ENCODE assay signal across 8 mouse cellular contexts in genomic region chr16:33184901-33185260, GRCm38 (mm10). TPM values are rescaled to one million over a fixed set of nuclear protein-coding genes. Genes with fewer than 3 reads are reported as not detected.
DNase-seq lines count a peak whose midpoint lies in the region; ATAC-seq and TF ChIP-seq lines count a peak whose summit lies in the region.

Gene Osbpl11 (plus strand): TSS chr16:33185071.

- H3K9ac ChIP-seq in heart, embryonic 15.5 days, result peak within 1 kb of the TSS; percentile 96
- peak within 1 kb of the TSS; percentile 99 for H3K9ac ChIP-seq in liver, embryonic 14.5 days (replicated peaks)
- peak within 1 kb of the TSS; percentile 85 for H3K9ac ChIP-seq in neural tube, embryonic 11.5 days (ENCODE audit: low read length)
- H3K9ac ChIP-seq in stomach, postnatal 0 days (ENCODE audit: low read length), result peak within 1 kb of the TSS; percentile 99

- no peaks in the 10 kb centered on the region for H3K27me3 ChIP-seq in forebrain, embryonic 10.5 days (ENCODE audit: poor library complexity, severe bottlenecking)
- H3K27me3 ChIP-seq in heart, embryonic 15.5 days, result no peaks in the 10 kb centered on the region
- no peaks in the 10 kb centered on the region for H3K27me3 ChIP-seq in liver, embryonic 14.5 days (ENCODE audit: control insufficient read depth, insufficient read depth, low read length)
- H3K27me3 ChIP-seq in neural tube, embryonic 11.5 days (ENCODE audit: control insufficient read depth, insufficient read depth, low read length), result no peaks in the 10 kb centered on the region
- no peaks in the 10 kb centered on the region for H3K27me3 ChIP-seq in stomach, postnatal 0 days (ENCODE audit: control insufficient read depth, insufficient read depth, low read length)

- H3K4me1 ChIP-seq in forebrain, embryonic 10.5 days, result peaks cover 34% of the 10 kb centered on the region
- H3K4me1 ChIP-seq in heart, embryonic 15.5 days (replicated peaks), result peaks cover 21% of the 10 kb centered on the region
- peaks cover 6 to 9% of the 10 kb centered on the region in 2 experiments for H3K4me1 ChIP-seq in liver, embryonic 14.5 days (replicated peaks; ENCODE audit: control insufficient read depth in 2 of 2, insufficient read depth in 2 of 2, low read length in 1 of 2)
- peaks cover 13% of the 10 kb centered on the region for H3K4me1 ChIP-seq in neural tube, embryonic 11.5 days (ENCODE audit: control insufficient read depth, insufficient read depth, low read length)
- peaks cover 5% of the 10 kb centered on the region for H3K4me1 ChIP-seq in stomach, postnatal 0 days (replicated peaks; ENCODE audit: control insufficient read depth, insufficient read depth)

- peak within 1 kb of the TSS; percentile 85 for H3K4me2 ChIP-seq in heart, embryonic 15.5 days
- peak within 1 kb of the TSS; percentile 98 for H3K4me2 ChIP-seq in liver, embryonic 14.5 days (ENCODE audit: low read depth)
- peak within 1 kb of the TSS; percentile 81 for H3K4me2 ChIP-seq in neural tube, embryonic 11.5 days (ENCODE audit: low read depth)
- peak within 1 kb of the TSS; percentile 91 for H3K4me2 ChIP-seq in stomach, postnatal 0 days (replicated peaks; ENCODE audit: low read depth)

- H3K36me3 ChIP-seq in forebrain, embryonic 10.5 days (replicated peaks), result peaks cover 6% of the 10 kb centered on the region; the same call in 1 of the 2 replicates
- no peaks in the 10 kb centered on the region for H3K36me3 ChIP-seq in heart, embryonic 15.5 days
- no peaks in the 10 kb centered on the region for H3K36me3 ChIP-seq in liver, embryonic 14.5 days (replicated peaks; ENCODE audit: control insufficient read depth, insufficient read depth, low read depth)
- no peaks in the 10 kb centered on the region for H3K36me3 ChIP-seq in neural tube, embryonic 11.5 days (ENCODE audit: control insufficient read depth, insufficient read depth, low read length)
- no peaks in the 10 kb centered on the region for H3K36me3 ChIP-seq in stomach, postnatal 0 days (ENCODE audit: control insufficient read depth, insufficient read depth, low read length)

- peak within 1 kb of the TSS; percentile 96 for H3K4me3 ChIP-seq in forebrain, embryonic 10.5 days
- H3K4me3 ChIP-seq in heart, embryonic 15.5 days, result peak within 1 kb of the TSS; percentile 99
- H3K4me3 ChIP-seq in liver, embryonic 14.5 days (ENCODE audit: insufficient read depth in 1 of 2, low read depth in 2 of 2, low read length in 2 of 2), result peak within 1 kb of the TSS; percentile 65 to 99
- peak within 1 kb of the TSS; percentile 73 for H3K4me3 ChIP-seq in neural tube, embryonic 11.5 days (ENCODE audit: low read depth, low read length)
- peak within 1 kb of the TSS; percentile 97 for H3K4me3 ChIP-seq in stomach, postnatal 0 days (ENCODE audit: low read depth, low read length)

- no peak for TF ChIP-seq EP300 in liver, embryonic 14.5 days (IDR thresholded peaks at IDR 0.05; ENCODE audit: low read depth)
- no peak for TF ChIP-seq EP300 in stomach, postnatal 0 days (optimal IDR thresholded peaks at IDR 0.05)

- TF ChIP-seq CTCF in liver, embryonic 14.5 days (IDR thresholded peaks at IDR 0.05; ENCODE audit: low read depth), result no peak
- peak; percentile 9; the same call in 1 of the 2 replicates for TF ChIP-seq CTCF in stomach, postnatal 0 days (IDR thresholded peaks at IDR 0.05; ENCODE audit: low read depth)

- peak within 1 kb of the TSS; percentile 95 for H3K27ac ChIP-seq in forebrain, embryonic 10.5 days
- H3K27ac ChIP-seq in heart, embryonic 15.5 days, result peak within 1 kb of the TSS; percentile 95
- peak within 1 kb of the TSS; percentile 65 for H3K27ac ChIP-seq in liver, embryonic 14.5 days
- peak within 1 kb of the TSS; percentile 58 for H3K27ac ChIP-seq in neural tube, embryonic 11.5 days (ENCODE audit: low read depth, low read length)
- H3K27ac ChIP-seq in stomach, postnatal 0 days (replicated peaks), result peak within 1 kb of the TSS; percentile 97

- DNase-seq in c-Kit-negative CD71-positive TER-119-positive erythroid progenitor cells, embryonic 14.5 days (ENCODE audit: low read depth, low spot score), result peak; percentile 93
- peak; percentile 98 for DNase-seq in forebrain, embryonic 10.5 days (ENCODE audit: extremely low spot score, low spot score)
- peak; percentile 98 for DNase-seq in kidney, postnatal 25 days
- peak; percentile 89 to 92 (median 92) for DNase-seq in liver, embryonic 14.5 days (ENCODE audit: low read depth in 3 of 3, low spot score in 3 of 3)
- DNase-seq in neural tube, embryonic 11.5 days (ENCODE audit: low spot score), result peak; percentile 96
- peak; percentile 97 for DNase-seq in stomach, postnatal 0 days (ENCODE audit: low spot score)

- WGBS in forebrain, embryonic 10.5 days, result under 1% methylated on average over 27 of the region's 27 CpGs
- 1% methylated on average over 27 of the region's 27 CpGs for WGBS in heart, embryonic 15.5 days
- WGBS in liver, embryonic 14.5 days (ENCODE audit: insufficient replicate concordance), result under 1% methylated on average over 27 of the region's 27 CpGs
- WGBS in neural tube, embryonic 11.5 days, result under 1% methylated on average over 27 of the region's 27 CpGs
- WGBS in stomach, postnatal 0 days, result 2% methylated on average over 26 of the region's 27 CpGs

- ATAC-seq in CD4-positive, CD25-positive, alpha-beta regulatory T cell, adult 4 months, result peak; percentile 92
- peak; percentile 94 for ATAC-seq in heart, embryonic 15.5 days (replicated peaks; ENCODE audit: insufficient number of reproducible peaks, insufficient read depth, low FRiP score, low read depth)
- peak; percentile 90 for ATAC-seq in liver, embryonic 14.5 days (ENCODE audit: insufficient read depth)
- peak; percentile 92 for ATAC-seq in neural tube, embryonic 11.5 days (ENCODE audit: insufficient read depth, low FRiP score, low TSS enrichment)
- peak; percentile 96 for ATAC-seq in stomach, postnatal 0 days (ENCODE audit: low FRiP score, low TSS enrichment)

- no peaks in the 10 kb centered on the region for H3K9me3 ChIP-seq in forebrain, embryonic 10.5 days
- H3K9me3 ChIP-seq in heart, embryonic 15.5 days (replicated peaks), result no peaks in the 10 kb centered on the region
- no peaks in the 10 kb centered on the region for H3K9me3 ChIP-seq in liver, embryonic 14.5 days (ENCODE audit: control insufficient read depth, low read length)
- H3K9me3 ChIP-seq in neural tube, embryonic 11.5 days (ENCODE audit: control insufficient read depth, low read length), result no peaks in the 10 kb centered on the region
- no peaks in the 10 kb centered on the region for H3K9me3 ChIP-seq in stomach, postnatal 0 days (ENCODE audit: control insufficient read depth, low read length)

RNA-seq across cellular contexts. Expression of gene Osbpl11, which starts in this region (rescaled TPM):
- polyA plus RNA-seq in CD4-positive, CD25-positive, alpha-beta regulatory T cell, adult 4 months (2017; shearing (Covaris generic)), result 1 to 10 TPM; 5.1 to 8.6 TPM
- polyA plus RNA-seq in forebrain, embryonic 10.5 days (2016; fragmentation: Nextera tagmentation; extraction: Ambion mirVana), result 17.7 and 19.0 TPM in 2 replicates
- 14.2 and 17.4 TPM in 2 replicates for polyA plus RNA-seq in heart, embryonic 15.5 days (2015; fragmentation: Nextera tagmentation; extraction: Ambion mirVana)
- polyA plus RNA-seq in liver, embryonic 14.5 days (2012; rRNA removed), result 3.1 and 3.3 TPM in 2 replicates
- 4.3 and 5.5 TPM in 2 replicates for polyA plus RNA-seq in liver, embryonic 14.5 days (2014; fragmentation: Nextera tagmentation; extraction: Ambion mirVana)
- 27.7 and 30.3 TPM in 2 replicates for polyA plus RNA-seq in neural tube, embryonic 11.5 days (2014; fragmentation: Nextera tagmentation; extraction: Ambion mirVana)
- 8.1 and 9.0 TPM in 2 replicates for polyA plus RNA-seq in stomach, postnatal 0 days (2015; fragmentation: Nextera tagmentation; extraction: Ambion mirVana)

Comparison
In these comparisons a context has a peak if more than half of its experiments do, and no peak if none do; other contexts are left out.
1. Peak in every context shown above with its lines: DNase-seq, ATAC-seq, H3K4me3 ChIP-seq and H3K27ac ChIP-seq.